Mouse (Mus musculus): ENCODE data around the gene Pacsin3.

Pacsin3 gene

DNA sequence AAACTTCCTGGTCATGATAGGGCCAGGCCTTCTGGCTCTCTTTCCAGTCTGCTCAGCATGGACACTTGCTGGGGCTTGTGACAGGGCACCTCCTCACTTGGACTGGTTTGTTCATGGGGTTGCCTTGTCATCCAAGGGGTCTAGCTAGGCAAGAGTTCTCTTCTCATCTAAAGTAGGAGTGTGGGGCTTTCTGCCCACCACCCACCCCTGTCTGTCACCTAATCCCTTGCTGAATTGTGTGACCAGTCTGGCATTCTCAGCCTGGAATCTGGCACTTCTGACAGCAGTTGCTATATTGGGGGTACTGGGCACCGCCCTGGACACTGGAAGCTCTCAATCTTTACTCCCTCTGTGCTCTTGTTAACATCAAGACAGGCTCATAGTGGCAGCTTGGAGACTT lies 3.7 kb downstream of the Pacsin3 start:
- DNase-seq (ENCODE audit: extremely low spot score): no peak

DNA sequence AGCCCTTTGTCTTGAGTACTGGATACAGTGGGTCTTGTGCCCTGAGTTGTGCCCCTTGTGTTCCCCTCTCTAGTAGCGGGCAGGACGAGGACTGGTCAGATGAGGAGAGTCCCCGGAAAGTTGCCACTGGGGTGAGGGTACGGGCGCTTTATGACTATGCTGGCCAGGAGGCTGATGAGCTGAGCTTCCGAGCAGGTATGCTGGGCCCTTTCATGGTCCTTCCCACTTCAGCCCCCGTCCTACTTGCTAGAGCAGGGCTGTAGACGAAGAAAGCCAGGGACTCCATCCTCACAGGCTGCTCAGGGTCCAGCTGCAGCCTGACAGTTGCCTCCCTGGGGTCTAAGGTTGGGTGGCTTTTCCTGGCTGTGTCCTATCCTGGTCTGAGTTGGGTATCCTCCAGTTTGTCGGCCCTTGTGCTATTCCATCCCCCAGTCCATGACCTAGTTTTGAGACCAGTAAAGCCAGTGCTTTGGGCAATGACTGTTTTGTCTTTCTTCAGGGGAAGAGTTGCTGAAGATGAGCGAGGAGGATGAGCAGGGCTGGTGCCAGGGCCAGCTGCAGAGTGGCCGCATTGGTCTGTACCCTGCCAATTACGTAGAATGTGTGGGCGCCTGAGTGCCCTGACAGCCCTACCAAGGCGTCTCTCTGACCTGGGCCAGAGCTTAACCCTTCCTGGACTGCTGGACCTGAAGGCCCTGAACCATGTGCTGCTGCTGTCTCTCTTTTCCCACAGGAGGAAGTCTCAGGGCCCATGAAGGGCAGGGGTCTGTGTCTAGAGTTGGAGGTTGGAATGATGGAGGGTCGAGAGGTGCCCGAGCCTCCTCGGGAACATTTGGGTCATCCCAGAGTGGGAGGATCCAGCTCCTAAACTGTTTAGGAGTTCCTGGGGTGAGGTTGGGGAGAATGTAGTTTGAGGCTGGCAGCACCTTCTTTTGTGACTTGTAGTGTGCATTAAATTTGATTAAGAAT lies 8.2 kb downstream of the Pacsin3 start:
- DNase-seq (ENCODE audit: extremely low spot score): no peak

DNA sequence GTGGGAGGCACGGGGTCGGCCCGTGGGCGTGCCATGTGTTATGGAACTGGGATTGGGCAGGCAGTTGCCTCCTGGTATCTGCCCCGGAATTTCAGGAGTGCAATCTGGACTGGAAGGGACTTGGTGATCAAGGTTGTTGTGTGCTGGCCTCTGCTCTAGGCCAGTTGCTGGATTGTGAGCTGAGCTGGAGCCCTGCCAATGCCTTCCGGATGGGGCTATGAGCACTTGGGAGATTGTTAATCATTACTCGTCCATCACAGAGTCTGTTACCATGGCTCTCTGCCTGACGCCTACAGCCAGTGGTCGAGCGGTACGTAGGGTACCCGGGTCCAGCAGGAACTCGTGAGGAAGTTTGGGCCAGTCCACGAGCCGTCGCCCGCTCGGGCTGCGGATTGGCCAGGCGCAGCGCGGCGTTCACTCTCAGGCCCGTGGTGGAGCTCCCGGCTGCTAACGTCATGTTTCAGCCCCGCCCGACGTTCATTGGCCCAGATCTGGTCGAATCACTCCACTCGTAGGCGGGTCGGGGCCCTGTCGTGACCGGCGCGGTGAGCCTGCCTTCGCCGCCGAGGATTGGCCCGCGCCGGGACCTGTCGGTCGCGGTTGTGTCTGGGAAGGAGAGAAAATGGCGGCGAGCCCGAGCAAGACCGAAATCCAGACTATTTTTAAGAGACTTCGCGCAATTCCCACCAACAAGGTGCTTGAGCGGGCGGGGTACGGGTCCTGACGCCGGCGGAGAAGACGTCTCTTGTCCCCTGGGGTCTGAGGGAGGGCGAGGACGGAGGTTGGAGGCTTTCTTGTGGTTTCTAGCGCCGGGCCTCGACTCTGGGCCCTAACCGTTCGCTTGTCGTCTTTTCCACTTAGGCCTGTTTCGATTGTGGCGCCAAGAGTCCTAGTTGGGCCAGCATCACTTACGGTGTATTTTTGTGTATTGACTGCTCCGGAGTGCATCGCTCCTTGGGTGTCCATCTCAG lies 9.2 kb downstream of the Pacsin3 start, which contains the start of gene Arfgap2:
TSS of gene Arfgap2 (plus strand) at position 264 of the 971 bp plus-strand sequence.
- DNase-seq (ENCODE audit: extremely low spot score): peak; percentile 97

DNA sequence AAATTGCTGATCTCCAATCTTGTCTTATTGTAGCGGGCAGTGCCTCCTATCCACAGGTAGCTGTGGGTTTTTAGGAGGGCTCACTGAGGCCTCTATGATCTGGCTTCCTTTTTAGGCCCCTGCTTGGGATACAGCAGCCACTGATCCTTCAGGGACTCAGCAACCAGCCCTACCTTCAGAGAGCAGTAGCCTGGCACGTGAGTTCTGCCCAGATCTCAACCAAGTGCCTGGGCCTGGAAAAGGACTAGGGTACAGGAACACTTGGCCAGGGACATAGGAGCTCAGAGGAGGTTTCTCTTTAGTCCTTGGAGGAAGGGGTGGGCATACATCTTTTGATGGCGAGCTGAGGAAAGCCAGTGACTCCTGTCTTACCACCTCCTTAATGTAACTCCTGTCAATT lies 12.3 kb downstream of the Pacsin3 start:
- no peak for DNase-seq (ENCODE audit: extremely low spot score)

DNA sequence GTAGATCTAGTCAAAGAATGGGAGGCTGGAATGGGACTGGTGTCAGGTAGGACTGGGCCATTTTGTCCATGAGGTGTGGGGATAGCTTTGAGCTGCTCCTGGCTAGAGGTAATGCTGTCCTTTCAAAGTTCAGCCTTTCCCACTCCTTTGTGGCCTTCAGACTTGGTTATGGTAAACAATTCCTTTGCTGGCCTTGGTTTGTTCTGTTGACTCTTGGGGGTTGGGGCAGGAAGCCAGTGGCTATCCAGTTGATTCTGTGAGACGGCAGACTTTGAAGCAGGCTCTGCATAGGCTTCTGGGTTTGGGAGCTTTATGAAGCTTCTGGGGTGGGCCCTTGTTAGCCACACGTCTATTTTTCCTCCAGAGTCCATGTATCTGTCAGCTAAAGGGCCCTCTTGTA lies 13.0 kb downstream of the Pacsin3 start:
- DNase-seq (ENCODE audit: extremely low spot score): no peak

DNA sequence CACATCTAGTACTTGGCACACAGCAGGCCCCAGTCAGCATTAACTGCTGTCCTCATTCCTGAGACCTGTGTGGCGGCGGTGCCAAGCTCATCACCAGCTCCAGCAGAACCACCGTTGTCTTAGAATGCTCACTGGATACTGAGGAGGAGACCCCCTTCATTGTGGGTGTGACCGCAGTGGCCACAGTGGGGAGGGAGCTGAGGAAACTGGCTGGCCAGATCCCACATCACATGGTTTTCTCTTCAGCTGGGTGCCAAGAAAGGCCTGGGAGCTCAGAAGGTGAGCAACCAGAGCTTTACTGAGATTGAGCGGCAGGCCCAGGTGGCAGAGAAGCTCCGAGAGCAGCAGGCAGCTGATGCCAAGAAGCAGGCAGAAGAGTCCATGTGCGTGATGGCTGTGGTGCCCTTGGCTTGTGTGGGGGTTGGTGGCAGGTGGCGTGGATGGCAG lies 14.0 kb downstream of the Pacsin3 start:
- DNase-seq (ENCODE audit: extremely low spot score): no peak

DNA sequence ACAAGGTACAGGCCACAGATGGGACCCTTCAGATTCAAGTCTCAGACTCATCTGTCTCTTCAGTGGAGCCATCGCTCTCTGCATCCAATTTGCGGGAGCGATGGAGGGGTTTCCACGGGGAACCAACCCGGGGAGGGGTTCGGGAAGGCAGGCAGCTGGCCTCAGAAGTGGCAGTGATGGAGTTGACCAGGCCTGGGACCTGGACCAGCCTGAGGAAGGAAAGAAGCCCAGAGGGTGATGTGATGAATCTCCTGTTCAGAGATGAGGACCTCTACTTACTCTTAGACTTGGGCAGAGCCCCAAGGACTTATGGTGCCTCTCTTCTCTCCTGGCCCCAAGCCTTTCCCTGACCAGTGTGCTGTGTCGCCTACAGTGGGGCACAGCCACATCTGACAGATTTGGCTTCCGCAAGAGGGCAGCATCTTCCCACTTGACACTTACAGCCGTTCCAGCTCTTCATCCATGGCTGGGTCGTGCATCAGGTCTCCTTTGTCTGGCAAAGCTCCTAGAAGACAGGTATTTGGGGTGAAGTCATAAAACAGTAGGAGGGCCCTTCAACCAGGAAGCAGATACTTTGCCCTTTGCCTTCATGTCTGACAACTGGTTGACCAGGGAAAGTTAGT lies 23.1 kb downstream of the Pacsin3 start:
- DNase-seq (ENCODE audit: extremely low spot score): peak; percentile 73

DNA sequence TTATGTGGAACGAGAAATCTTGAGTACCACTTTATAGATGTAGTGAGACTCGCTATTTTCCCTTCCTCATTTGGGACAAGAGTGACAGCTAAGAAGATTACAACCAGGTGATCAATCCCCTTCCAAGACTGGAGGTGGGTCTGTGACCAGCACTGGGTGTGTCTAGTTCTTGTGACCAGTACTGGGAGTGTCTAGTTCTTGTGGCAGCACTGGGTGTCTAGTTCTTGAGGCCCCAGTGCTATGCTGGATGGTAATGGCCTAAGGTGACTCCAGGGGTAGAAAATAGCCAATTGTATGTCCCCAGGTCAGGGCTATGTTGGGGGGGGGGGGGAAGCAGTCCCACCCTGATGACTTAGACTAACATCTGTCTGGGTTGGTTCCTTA lies 23.6 kb downstream of the Pacsin3 start:
- no peak for DNase-seq (ENCODE audit: extremely low spot score)

DNA sequence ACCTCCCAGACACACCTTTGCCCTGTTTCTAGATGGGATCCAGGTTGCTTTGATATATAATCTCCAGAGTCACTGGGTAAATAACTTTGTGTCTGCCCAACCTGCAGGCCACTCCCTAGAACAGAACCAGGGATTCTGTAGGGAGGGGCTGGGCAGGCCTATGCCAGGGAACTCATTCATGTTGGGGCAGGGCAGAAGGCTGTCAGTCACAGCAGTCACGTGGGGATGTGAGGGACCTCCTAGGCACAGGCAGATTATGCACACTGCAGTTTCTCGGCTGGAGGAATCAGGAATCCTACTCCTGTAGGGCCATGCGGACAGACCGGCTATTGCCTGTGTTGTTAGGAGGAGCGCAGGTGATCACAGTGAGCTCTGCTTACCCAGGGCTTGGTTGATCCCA lies 25.6 kb downstream of the Pacsin3 start:
- no peak for DNase-seq (ENCODE audit: extremely low spot score)

DNA sequence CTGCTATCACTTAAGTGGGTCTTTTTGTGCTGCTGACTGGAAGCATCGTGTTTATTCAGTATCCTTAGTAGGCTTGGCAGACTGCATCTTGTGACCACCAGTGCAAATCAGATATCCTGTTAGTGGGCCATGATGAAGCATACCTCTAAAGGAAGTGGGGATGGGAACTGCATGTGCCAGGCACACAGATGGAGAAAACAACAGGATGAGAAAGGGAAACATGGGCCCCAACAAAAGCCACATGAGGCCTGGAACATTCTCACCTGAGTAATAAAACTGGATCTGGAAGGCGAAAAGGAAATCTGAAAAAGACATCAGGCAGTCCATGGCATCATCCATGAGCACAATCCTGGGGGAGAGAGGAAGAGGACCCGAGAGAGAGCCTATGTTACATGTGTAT lies 28.2 kb downstream of the Pacsin3 start:
- DNase-seq (ENCODE audit: extremely low spot score): no peak

DNA sequence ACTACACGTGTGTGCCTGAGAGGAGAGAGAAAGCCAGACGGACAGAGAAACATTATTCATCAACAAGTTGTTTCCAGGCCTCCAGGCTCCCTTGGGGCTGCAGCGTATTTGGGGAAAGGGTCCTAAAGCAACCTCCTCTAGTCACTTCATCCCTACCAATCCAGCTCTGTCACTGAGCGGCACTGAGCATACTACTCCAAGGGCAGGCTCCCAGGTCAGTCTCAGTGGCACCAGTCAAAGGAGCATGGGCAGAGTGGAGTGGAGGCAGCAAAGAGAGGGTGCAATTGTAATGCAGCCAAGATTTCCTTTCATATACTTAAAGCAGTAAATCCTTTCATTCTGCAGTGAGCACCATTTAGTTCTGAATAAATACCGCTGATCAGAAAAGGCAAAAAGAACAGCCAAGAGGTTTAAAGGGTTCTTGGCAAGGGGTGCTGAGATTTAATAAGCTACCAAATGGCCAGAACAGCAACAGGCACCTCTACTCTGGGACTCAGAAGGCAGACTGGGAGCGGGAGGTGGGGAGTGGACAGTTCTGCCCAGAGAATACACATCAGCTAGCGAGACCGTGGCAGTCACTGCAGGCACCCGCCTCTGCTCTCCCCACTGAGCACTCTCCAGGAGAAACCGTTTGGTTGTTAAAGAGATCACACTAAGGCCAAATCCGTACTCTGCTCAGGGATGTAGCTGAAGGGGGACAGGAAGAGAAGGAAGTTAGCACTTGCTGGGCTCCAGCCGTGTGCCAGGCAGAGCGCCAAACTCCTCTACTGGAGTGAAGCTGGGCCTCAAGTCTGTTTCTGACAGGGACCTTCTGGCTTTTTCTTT lies 28.8 kb downstream of the Pacsin3 start:
- DNase-seq (ENCODE audit: extremely low spot score): no peak

DNA sequence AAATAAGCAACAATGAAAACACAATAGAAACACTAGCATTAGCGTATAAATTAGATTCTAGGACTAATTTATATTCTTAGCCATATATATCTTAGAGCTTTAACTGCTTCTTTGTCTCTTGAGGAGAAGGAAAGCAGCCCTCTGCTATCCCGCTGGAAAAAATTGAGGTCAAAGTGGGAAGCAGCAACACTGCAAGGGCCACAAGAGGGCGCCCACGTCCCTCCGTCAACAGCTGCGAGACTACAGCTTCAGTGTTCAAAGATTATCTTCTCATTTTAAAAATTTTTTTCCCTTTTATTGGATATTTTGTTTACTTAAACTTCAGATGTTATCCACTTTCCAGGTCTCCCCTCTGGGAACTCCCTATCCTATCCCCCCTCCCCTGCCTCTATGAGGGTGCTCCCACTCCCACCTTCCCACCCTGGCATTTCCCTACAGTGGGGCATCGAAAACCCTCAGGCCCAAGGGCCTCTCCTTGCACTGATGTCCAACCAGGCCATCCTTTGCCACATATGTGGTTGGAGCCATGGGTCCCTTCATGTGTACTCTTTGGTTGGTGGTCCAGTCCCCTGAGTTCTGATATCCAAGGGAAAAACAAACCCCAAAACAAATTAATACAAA lies 30.2 kb downstream of the Pacsin3 start:
- DNase-seq (ENCODE audit: extremely low spot score): peak; percentile 73

DNA sequence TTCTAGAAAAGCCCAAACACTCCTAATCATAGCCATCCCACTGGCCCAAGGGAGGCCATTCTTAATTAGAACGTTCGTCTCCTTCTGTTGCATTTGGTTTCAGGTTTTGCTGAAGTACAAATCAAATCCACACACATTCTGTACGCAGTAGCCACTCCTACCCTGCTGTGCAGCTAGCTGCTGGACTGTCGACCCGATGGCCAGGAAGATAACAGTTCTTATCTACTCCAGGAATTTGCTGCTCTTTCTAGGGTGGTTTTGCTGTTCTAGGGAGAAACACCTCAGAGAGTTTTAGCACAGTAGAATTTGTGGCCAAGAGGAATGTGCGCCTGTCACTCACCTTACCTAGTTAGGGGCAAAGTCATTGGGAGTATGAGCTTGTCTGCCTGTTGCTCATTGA lies 31.8 kb downstream of the Pacsin3 start:
- DNase-seq (ENCODE audit: extremely low spot score): no peak

DNA sequence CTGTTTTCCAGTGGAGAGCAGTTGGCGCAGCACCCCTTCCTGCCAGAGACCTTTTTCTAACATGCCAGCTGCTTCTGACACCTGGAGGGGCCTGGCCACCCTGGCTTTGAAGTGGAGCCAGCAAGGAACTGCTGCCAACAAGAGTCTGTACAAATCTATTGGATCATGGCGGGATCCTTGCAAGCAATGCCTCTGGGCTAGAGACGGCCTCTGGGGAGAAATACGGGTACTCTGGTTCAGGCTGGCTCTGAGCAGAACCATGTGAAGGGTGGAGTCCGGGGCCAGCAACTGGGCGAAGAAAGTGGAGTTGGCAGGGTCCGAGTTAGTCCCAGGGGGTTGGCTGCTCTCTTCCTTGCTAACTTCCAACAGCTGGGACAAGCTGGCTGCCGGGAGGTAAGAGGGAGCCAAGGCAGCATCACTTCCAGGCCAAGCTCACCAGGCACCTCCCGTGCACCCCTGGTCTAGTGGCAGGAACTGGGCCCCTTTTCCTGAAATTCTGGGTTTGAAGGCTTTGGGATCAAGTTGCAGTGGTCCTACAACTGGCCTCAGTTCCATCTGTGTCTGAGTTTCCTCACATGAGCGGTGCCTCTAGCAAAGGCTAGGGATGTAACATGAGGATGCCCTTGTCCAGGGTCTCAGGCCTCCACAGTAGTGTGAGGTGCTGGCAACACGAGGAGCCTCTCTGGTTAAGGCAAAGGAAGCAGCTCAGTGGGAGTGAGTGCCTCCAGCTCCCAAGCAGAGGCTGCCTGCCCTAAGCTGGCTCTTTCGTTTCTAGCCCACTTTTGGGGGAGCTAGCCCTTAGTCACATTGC lies 35.6 kb downstream of the Pacsin3 start:
- no peak for DNase-seq (ENCODE audit: extremely low spot score)

DNA sequence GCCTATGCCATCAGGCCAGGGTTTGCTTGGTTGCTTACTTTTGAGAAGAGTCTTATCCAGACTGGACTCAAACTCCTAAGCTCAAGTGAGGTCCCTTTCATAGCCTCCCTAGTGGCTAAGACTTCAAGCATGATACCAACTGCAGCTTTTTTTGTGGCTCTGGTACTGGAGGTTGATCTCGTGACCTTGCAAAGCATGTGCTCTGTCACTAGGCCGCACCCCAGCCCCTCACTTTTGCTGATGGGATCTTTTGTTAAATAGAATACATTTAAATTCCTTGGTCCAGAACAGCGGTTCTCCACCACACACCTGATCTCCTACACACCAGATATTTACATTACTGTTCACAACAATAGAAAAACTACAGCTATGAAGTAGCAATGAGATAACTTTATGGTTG lies 38.5 kb downstream of the Pacsin3 start:
- no peak for DNase-seq (ENCODE audit: extremely low spot score)

DNA sequence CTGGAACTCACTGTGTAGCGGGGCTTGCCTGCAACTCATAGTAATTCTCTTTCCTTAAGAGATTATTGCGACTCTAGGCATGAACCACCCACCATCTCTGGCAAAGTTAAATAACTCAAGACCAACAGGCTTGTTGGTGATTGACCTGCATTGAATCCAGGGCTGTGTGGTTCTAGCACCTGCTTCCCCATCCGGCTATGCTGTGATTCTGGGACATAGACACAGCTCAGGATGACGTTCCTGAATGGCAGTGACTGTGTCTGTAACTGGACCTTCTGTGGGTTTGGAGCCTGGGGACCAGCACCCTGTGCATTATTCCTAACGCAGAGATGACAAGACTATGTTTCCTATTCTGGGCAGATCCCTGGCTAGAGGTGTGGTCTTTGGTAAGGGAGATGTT lies 40.1 kb downstream of the Pacsin3 start:
- DNase-seq (ENCODE audit: extremely low spot score): no peak

DNA sequence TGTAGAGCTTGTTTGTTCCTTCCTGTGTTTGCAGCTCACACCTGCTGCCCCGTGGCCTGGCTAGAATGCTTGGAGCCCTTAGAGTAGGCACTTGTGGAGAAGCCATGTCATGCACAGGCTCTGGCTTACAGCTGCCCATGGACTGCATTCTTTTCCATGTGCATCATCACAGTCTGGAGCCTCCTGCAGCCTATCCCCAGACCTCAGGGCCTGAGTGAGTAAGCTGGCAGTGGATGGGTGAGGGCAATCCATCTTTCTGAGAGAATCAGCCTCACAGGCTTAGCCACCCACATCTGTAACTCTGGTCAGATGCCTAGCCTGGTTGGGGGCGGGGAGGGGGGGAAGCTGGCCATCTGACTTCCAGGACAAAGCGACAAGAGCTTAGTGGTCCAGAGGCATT lies 43.4 kb downstream of the Pacsin3 start:
- no peak for DNase-seq (ENCODE audit: extremely low spot score)

DNA sequence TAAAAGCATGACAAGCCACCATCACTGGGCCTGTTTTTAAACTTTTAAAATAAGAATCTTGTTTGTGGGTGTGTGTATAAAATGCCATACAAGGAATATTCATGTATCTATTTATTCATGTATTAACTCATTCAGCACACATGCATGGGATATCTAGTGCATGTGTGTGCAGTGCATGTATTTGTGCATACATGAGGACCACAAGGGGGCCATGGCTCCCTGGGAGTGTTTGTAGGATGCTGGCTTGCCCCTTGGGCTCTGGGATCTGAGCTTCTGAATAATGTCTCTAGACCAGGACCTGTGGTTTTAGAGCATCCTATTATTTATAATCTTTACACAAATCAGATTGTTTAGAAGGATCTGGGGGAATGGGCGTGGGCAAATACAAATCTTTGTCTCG lies 45.0 kb downstream of the Pacsin3 start:
- DNase-seq (ENCODE audit: extremely low spot score): no peak

DNA sequence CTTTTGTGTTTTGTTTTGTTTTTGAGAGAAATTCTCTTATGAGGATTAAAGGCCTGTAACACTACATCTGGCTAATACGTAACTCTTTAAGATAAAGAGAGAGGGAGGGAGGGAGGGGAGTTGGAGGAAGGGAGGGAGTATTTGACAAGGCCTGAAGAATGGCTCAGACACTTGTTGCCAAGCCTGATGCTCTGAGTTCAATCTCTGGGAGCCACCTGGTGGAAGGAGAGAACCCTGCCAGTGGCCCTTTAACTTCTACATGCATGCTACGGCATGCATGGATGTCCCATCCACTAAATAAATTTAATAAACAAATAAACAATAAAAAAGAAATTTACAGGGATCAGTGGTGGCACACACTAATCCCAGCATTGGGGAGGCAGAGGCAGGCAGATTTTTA lies 46.1 kb downstream of the Pacsin3 start:
- DNase-seq (ENCODE audit: extremely low spot score): no peak

DNA sequence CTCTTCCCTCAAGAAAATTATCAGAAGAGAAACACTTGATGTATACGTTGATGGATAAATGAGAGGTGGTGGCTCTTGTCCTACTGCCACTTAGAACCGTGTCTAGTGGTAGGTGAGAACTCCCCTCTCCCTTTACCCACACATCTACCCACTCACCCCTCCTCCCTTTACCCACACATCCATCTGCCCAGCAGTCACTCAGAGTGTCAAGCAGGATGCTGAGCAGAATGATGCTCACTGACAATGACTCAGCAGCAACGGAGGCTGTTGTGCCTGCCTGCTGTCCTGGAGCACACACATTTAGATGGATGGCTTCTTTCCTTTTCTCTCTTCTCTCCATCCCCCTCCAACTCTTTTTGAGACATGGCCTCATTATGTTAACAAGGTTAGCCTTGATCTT lies 47.1 kb downstream of the Pacsin3 start:
- no peak for DNase-seq (ENCODE audit: extremely low spot score)
